8 mouse cellular contexts compared by ENCODE assay signal in the genomic region with DNA sequence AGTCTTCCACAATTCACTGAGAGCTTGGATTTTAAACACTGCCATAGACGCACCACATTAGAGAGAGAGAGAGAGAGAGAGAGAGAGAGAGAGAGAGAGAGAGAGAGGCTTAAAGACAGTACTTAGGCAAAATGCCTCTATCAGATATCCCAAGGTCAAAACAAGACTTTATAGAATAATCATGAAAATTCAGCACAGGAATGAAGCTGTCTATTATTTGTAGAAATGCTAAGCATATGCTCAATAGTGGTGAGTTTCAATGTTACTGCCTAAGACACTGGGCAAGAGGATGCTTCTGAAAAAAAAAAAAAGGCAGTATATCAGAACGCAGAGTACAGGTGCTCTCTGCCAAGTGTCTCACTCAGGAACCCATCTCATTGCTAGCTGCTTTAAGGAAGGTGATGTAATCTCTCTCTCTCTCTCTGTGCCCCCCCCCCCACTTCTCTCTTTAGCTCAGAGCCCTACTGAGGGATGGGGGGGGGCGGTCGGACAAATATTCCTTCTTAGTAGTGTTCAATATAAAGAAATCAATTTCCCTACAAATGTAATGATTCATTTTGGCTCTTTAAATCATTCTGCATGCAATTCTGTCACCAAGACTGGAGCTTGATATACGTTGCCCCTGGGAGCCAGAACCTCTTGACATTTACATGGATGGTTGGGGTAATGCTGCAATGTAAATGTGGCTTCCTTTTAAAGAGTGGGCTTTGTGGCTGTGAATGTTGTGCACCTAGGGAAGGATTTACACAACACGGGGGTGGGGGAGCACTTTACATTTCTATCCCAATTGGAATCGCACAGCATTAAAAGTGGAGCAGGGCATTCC.
DNase-seq lines count a peak whose midpoint lies in the region; ATAC-seq and TF ChIP-seq lines count a peak whose summit lies in the region.

No protein-coding gene starts in this region.

- peaks cover 22 to 41% of the 10 kb centered on the region in 2 experiments for H3K4me1 ChIP-seq in heart, embryonic 14.5 days (ENCODE audit: control insufficient read depth in 2 of 2, insufficient read depth in 2 of 2, low read length in 2 of 2)
- peaks cover 58% of the 10 kb centered on the region for H3K4me1 ChIP-seq in erythroblast, embryonic 14.5 days (ENCODE audit: control insufficient read depth)
- peaks cover 60% of the 10 kb centered on the region for H3K4me1 ChIP-seq in liver, embryonic 13.5 days (replicated peaks)
- peaks cover 17% of the 10 kb centered on the region for H3K4me1 ChIP-seq in lung, adult 2 months (ENCODE audit: control insufficient read depth, insufficient read depth, low read length)

- TF ChIP-seq CTCF in lung, adult 2 months (IDR thresholded peaks at IDR 0.05; ENCODE audit: insufficient read depth, low read length) = no peak

- peak overlapping the region; percentile 83 for H3K9ac ChIP-seq in heart, embryonic 14.5 days (ENCODE audit: low read length)
- peak overlapping the region; percentile 89 for H3K9ac ChIP-seq in liver, embryonic 13.5 days

- peak overlapping the region; percentile 86 for H3K4me2 ChIP-seq in heart, embryonic 14.5 days (ENCODE audit: low read length)
- H3K4me2 ChIP-seq in liver, embryonic 13.5 days = peak overlapping the region; percentile 95

- ATAC-seq in heart, embryonic 14.5 days (ENCODE audit: insufficient number of reproducible peaks, insufficient read depth, low FRiP score, low read depth) = no peak
- no peak for ATAC-seq in liver, embryonic 13.5 days (ENCODE audit: low read depth)

- TF ChIP-seq POLR2A in lung, adult 2 months (IDR thresholded peaks at IDR 0.05; ENCODE audit: borderline replicate concordance, extremely low read depth, low read depth, low read length) = no peak

- H3K4me3 ChIP-seq in heart, embryonic 14.5 days (ENCODE audit: control insufficient read depth in 1 of 2, insufficient read depth in 1 of 2, low read depth in 1 of 2, low read length in 2 of 2) = peak overlapping the region in 1 of 2 experiments; percentile 72; a peak in 2 of 4 replicates
- H3K4me3 ChIP-seq in erythroblast, embryonic 14.5 days (replicated peaks) = peak overlapping the region; percentile 83
- H3K4me3 ChIP-seq in liver, embryonic 13.5 days (replicated peaks) = peak overlapping the region; percentile 79
- no peak overlapping the region for H3K4me3 ChIP-seq in lung, adult 2 months (replicated peaks; ENCODE audit: extremely low read depth, low read depth, low read length)

- no peaks in the 10 kb centered on the region for H3K9me3 ChIP-seq in heart, embryonic 14.5 days (ENCODE audit: control insufficient read depth, low read length)
- H3K9me3 ChIP-seq in erythroblast, embryonic 14.5 days (ENCODE audit: control insufficient read depth, low read length) = no peaks in the 10 kb centered on the region
- no peaks in the 10 kb centered on the region for H3K9me3 ChIP-seq in liver, embryonic 13.5 days (replicated peaks)

- H3K36me3 ChIP-seq in heart, embryonic 14.5 days (ENCODE audit: control insufficient read depth, insufficient read depth, low read length) = peaks cover 13% of the 10 kb centered on the region
- H3K36me3 ChIP-seq in erythroblast, embryonic 14.5 days (ENCODE audit: control insufficient read depth) = peaks cover 33% of the 10 kb centered on the region
- H3K36me3 ChIP-seq in liver, embryonic 13.5 days = peaks cover 23% of the 10 kb centered on the region

- no peaks in the 10 kb centered on the region for H3K27me3 ChIP-seq in heart, embryonic 14.5 days (ENCODE audit: control insufficient read depth, insufficient read depth, low read length)
- H3K27me3 ChIP-seq in erythroblast, embryonic 14.5 days (ENCODE audit: control insufficient read depth) = no peaks in the 10 kb centered on the region
- H3K27me3 ChIP-seq in liver, embryonic 13.5 days = no peaks in the 10 kb centered on the region

- DNase-seq in heart, adult 8-10 months (ENCODE audit: low spot score) = no peak
- peak; percentile 45 for DNase-seq in Muller cell, postnatal 12 days (ENCODE audit: inconsistent ontology term)
- no peak for DNase-seq in liver, embryonic 13.5 days
- DNase-seq in urinary bladder, postnatal 4 days (ENCODE audit: low spot score in 2 of 2) = no peak
- no peak for DNase-seq in layer of hippocampus, postnatal 14 days (ENCODE audit: low spot score in 2 of 2)
- no peak for DNase-seq in lung, adult 2 months

- 43% methylated on average over 7 of the region's 7 CpGs for WGBS in heart, embryonic 14.5 days
- 54% methylated on average over 7 of the region's 7 CpGs for WGBS in liver, embryonic 13.5 days (ENCODE audit: insufficient replicate concordance)
- WGBS in lung, adult 2 months = 63% methylated on average over 7 of the region's 7 CpGs

- H3K27ac ChIP-seq in heart, embryonic 14.5 days (replicated peaks in 1 of 2; ENCODE audit: control insufficient read depth in 1 of 2, insufficient read depth in 1 of 2, low read depth in 2 of 2, low read length in 2 of 2) = peak overlapping the region in 1 of 2 experiments; percentile 79; a peak in 2 of 4 replicates
- peak overlapping the region; percentile 92 for H3K27ac ChIP-seq in liver, embryonic 13.5 days
